Mouse (Mus musculus) cerebellum, postnatal 10 days (tissue): ENCODE results near the gene Ang.

Experiments
- DNase-seq, 2 experiments: peaks; one replicate each; pipeline ENCODE4 v3.0.0; 2021; ENCODE audit warnings: mixed read lengths in 2 of 2

Gene Ang

GRCm38 (mm10) chr14:51088970-51089673 is 1.8 kb upstream of the Ang start:
- peak; percentile 97 to 98 for DNase-seq

DNA sequence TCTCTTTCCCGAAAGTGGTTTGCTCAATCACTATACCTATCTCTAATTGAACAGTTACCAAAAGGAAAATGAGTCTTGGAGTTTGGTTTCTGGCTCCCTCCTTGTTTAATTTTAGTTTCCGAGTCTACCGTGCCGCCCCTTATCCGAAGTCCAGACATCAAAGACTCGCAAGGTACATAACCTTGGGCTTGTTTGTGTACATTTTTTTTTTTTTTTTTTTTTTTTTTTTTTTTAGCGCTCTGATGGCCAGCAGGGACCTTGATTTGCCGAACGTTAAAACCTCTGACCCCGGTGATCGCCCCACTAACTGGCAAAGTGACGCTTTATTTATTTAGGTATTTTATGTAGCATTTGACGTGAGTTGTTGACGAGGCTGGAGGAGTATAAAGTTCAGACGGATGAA is 1.3 kb upstream of the Ang start:
- no peak for DNase-seq

DNA sequence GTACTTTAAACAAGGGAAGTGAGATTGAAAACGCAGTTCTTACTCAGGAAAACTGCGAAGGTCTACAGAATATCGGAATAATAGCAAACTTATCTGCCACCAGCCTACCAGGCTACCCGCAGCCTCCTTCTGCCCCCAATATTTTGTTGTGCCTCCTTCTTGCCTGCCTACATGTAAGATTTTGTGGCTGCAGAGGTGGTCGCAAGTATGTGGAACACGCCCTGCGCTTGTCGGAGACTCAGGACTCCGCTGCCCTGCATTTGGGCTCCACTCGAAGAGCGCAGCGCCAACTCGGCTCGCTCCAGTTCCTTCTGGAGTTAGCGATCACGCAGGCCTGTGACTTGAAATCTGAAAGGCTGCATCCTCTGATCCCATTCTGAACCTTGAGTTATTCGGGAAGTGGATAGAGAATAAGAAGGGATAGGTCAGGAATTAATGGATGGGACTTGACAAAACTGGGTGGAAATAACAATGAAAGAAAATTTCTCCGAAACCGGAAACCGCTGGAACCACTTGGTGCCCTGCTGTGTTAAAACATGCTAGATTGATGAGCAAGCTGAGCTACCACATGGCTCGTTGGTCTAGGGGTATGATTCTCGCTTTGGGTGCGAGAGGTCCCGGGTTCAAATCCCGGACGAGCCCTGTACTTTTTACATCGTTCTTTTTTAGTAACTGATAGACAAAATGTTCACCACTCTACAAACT is 721 bp upstream of the Ang start:
- peak; percentile 87 to 91 for DNase-seq

DNA sequence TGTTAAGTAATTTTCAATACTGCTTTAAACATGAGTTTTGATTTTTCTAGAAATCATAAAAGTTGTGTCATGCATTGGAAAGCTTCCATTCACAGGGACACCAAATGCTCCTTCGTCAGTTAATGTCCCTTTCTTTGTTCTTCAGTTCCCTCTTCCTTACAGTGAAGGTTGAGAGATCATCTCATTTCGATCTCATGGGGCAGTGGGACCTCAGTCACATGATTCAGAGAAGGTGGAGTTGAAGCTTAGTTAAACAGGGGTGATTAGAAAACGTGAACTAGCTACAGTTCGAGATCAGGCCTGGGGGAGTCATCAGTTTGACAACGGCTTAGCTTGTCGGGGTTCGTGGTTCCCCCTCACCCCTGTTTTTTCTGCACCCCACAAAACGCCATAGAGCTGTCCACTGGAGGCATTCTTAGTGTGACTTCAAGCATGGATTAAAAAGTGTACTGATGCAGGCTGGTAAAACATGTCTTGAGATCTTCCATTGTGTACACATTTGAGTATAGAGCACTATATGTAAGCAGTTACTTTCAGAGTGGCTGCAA is 1.2 kb downstream of the Ang start:
- no peak for DNase-seq

DNA sequence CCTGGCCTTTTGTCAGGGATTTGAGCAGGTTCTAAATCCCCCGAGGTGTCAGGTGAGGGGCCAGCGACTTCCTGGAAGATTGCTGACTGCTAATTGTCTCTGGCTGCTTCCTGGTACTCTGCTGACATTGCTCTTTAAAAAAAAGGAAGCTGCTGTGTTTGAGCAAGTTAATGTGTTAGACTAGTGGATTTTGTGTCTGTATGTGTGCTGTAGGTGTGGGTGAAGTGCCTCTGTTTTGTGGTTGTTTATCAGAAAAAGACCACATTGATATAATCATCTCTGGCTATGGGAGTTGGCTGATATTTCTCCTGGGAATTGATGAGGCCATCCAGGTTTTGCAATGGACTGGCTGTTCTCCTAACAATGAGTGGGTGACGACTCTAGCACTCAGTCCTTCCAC is 2.5 kb downstream of the Ang start:
- DNase-seq = no peak

DNA sequence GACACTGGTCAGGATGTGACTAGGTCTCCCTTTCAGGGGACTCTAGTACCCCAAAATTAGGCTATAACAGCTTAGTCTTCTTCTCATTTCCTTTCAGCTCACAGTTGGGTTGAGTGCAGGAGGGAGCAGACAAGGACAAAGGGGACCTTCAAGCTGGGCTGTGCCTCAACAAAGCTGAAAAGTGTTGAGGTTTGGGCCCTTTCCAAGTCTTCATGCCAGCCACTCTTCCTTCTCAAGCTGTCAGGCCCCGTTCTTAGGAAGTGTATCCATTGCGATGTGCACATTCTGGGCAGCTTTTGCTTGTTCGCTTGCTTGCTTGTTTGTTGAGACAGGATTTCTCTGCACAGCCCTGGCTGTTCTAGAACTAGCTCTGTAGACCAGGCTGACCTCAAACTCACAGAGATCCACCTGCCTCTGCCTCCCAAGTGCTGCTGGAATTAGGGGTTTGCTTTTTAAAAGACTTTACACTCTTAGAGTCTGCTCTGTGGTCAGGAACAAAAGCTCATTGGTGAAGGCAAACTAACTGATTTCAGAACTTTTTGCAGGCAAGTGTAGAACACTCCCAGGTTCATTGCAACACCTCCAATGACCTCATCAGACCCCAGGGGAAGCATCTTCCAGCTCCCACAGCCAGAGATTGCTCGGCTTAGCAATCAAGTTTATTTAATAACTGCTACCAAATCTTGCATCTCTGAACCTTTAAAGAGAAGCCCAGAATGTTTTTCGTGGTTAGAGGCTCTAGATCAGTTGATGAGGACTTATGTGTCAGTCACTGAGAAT is 3.3 kb downstream of the Ang start:
- peak in 1 of 2 experiments; percentile 28 for DNase-seq

DNA sequence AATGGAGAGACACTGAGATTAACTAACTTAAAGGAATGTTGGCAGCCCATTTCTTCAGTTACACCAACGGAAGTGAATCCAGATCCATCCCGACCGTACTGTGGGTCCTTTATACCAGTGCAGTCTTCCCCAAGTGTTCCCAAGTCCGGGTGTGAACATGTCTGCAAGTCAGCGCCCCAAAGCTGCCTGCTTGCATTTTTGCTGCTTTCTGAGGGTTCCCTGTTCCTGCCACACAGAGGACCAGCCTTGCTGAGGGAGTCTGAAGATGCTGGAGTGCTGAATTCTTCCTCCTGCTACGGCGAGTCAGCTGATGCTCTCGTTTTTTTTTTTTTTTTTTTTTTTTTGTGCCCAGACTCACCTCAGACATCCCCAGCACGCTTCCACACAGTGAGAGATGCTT is 4.0 kb downstream of the Ang start:
- no peak for DNase-seq

- peak in 1 of 2 experiments; percentile 18 for DNase-seq
Observed at GRCm38 (mm10) chr14:51095736-51096524, 5.0 kb downstream of the Ang start.

DNA sequence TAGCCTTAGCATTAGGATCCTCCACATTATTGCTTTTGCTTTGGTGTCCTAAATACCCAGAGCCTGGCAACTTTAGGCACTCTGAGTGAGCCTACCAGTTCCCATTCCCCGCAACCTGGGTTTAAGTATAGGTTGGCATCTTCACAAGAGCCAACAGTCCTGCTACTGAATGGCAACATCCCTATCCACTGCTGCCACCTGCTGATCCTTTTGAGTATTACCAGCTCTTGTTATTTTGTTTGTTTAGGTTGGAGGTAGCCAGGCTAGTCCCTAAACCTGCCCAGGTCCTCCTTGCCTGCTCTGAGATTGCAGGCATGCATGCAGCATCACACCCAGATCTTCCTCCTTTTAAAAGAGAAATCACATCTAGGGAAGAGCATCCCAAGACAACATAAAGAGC is 7.3 kb downstream of the Ang start:
- peak; percentile 88 to 91 for DNase-seq

DNA sequence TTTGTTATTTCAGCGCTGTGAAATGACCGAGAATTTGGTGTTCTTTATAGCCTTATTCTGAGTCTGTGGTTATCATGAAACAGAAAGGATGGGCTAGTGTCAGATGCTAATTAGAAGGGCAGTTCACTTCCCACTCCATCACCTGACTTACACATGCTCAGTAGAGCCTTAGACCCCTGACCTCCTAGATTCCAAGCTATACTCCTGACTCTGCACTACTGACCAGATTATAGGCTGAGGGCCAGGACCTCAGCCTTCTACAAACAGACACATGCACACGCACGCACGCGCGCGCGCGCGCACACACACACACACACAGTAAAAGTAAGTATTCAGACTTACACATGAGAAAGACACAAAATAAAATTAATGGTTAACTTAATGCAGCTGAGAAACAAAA is 8.0 kb downstream of the Ang start:
- no peak for DNase-seq

DNA sequence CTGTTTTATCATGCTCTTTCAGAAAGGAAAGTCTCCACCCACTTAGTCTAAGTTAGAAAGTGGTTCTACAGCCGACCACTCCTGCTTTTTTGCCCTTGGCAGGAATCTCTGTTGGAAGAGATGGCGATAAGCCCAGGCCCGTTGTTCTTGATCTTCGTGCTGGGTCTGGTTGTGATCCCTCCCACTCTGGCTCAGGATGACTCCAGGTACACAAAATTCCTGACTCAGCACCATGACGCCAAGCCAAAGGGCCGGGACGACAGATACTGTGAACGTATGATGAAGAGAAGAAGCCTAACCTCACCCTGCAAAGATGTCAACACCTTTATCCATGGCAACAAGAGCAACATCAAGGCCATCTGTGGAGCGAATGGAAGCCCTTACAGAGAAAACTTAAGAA is 10.3 kb downstream of the Ang start:
- no peak for DNase-seq

DNA sequence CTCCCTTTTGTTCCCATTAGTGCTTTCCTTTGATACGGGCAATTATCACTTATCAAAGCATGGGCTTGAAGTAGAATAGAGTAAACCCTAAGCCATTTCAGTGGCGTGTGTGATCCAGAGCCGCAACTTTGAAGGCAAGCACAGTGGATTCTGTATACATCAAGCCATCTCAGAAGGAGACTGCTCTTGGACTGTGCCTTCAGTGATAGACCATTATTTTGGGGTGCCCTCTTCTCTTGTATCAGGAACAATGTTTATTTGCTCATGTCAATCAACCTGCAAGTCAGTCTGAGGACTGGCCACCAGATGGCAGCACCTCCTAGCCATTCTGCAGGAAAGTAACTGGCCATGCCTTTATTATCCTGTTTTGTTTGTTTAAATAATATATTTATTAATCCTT is 12.3 kb downstream of the Ang start:
- peak; percentile 86 to 90 for DNase-seq

GRCm38 (mm10) chr14:51104366-51104765 is 13.4 kb downstream of the Ang start:
- no peak for DNase-seq

GRCm38 (mm10) chr14:51106449-51106967 is 15.6 kb downstream of the Ang start:
- no peak for DNase-seq

GRCm38 (mm10) chr14:51111966-51112365 is 21.0 kb downstream of the Ang start:
- DNase-seq = no peak

- no peak for DNase-seq
Observed at GRCm38 (mm10) chr14:51113476-51113875, 22.5 kb downstream of the Ang start.

DNA sequence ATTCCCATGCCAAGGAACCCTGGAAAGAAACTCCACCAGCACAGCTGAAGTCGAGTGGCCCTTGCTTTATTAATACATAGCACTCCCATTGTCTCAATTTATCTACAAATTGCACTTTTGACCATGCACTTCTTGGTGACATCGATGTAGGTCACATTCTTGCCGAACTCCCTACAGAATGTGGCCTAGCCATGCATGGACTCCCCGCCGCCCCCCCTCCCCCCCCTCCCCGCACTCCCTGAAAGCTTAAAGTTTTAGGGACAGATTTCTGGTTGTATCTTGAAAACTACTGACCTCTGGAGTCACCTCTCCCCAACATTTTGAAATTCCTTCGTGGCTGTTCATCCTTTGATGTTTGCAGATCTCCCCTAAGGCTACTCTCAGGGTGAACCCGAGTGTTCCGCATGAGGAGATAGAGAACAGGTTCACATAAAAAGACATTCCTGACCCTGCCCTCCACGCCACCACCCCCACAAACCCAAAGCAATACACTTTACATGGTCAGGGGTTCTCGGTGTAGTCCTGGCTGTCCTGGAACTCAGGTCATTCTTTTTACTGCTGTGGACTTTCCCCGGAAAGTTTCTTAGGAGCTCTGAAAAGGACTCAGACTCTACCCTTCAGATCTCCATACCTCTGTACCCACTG is 23.1 kb downstream of the Ang start, which contains the start of gene Eddm3b:
Eddm3b (plus strand) TSS at position 511 of the 645 bp plus-strand sequence.
- DNase-seq = no peak

- no peak for DNase-seq
Observed at GRCm38 (mm10) chr14:51125684-51126083, 34.7 kb downstream of the Ang start.

DNA sequence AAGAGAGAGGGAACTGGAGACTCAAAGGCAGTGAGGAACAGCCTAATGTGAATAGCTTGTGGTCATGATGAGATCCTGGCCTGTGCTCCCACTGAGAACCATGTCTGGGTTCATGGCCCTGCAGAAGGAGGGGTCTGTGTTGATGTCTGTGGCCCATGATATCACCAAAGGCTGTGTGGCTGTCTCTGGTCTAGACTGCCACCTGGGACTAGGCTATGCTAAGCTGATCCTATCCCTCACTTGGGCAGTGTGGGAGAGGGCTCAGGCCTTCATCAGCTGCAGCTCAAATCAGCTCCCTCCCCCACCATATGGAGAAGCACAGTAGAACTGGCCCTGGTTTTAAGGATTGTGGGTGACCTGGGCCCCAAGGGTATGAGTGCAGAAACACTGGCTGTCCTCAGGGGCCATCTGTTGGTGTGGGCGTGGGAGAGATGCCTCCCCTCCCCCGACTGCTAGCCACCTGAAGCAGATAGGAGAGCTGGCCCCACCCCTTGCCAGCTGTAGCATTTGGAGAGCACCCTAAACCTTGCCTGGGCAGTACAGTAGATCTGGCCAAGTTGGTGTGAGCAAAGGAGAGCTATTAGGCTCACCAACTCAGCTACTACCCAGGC is 36.8 kb downstream of the Ang start:
- no peak for DNase-seq

DNA sequence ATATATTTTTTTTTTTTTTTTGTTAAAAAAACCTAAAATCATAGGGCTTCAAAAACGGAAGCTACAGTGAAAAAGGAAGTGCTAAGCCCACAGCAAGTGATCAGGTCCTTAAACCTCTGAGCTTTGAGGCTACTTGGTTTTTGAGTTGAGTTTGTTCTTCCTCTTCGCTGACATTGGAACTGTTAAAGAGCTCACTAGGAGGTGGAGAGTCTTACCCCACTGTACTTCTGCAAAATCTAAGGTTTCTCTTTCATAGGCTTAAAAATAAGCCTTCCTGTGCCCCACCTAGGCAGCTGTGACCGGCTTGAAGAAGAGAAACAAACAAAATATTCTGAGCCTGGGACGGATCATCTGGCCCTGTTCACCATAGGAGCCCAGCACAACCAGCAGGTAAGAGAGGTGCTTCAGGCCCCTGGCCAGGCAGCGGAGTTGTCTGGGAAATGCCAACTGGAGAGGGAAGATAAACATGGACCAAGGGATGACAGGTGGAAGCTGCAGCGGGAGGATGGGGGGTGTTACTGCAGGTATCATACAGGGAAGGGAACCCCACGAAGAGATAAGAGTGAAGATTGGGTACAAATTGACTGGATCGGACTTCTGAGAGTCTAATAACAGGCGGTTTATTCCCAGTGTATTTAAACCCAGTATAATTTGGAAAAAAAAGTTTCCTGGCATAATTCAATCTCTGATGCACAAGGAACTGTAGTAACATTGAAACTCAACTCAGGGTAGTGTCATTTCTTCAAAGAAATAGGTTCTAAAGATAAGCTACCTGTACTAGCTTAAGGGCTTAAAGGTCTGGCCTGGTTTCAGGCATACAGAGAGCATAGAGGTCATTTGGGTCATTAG is 38.0 kb downstream of the Ang start:
- no peak for DNase-seq
